Mouse (Mus musculus) cerebellum, adult 8-10 months (tissue): ENCODE measurements around the gene Mrpl28.
"Not testable (repeated sequence)": the region's sequence is repeated elsewhere in the genome, so short reads cannot be mapped to it uniquely, and the experiment has no call there.

ENCODE experiments used
- DNase-seq: peaks from one replicate; pipeline ENCODE4 v3.0.0; 2022

Mrpl28 gene

DNA sequence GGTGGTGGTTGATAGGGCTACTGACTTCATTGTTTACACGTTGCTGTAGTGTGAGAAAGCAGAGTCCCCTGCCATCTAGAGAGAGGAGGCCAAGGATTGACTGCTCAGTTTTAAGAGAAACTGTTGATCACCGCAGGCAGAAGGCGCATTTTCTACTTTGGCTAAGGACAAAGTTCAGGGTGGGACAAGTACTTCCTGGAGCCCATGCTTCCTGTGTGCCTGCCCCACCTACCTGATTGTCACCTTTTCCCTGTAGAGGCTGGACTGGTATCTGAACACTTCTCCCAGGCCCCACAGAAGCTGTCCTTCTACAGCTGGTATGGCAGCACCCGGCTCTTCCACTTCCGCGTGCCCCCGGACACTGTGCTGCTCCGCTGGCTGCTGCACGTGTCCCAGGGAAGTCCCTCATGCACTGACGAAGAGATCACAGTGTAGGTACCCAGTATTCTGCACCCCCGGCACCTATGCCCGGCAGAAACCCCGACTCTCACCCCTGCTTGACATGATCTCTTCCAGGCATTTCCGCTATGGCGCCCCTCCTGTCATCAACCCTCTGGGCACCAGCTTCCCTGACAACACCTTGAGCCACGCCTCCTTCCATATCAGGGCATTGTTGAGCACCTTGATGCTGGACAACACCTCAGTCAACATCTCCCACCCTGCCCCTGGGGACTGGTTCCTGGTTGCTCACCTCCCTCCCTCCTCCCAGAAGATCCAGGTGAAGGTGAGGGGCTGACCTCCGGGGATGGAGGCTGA lies 6.6 kb upstream of the Mrpl28 start:
- DNase-seq, result no peak

DNA sequence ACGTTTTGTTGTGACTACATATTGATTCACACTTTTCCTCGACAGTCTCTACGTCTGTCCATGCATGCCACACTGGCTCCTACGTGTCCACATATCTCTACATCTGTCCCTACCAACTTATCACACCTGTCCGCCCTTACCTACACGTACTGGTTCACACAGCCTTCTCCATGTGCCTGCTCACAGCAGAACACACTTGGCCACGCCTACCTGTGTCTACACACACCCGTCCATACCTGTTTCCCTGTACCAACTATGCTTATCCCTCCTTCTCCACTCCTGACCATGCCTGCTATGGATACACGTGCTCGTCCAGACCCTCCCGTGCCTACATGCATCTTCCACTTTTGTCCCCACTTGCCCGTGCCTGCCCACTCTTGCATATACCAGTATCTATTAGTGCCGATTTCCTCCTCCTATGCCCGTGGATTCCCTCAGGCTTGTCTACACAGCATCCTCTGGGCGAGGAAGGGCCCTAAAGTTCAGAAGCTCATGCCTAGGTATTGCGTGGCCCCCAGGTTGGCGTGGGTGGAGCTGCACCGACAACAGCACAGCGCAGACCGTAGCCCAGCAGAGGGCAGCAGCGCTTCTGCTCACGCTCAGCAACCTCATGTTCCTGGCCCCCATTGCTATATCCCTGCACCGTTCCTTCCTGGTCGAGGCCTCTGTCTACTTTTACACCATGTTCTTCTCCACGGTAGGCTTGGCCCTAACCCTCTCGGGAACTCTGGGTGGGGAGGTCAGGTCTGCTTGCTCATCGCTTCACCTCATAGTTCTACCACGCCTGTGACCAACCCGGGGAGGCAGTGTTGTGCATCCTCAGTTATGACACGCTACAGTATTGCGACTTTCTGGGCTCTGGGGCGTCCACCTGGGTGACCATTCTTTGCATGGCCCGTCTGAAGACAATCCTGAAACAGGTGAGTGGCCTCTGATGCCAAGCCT lies 3.3 kb upstream of the Mrpl28 start:
- DNase-seq, result peak; percentile 62

DNA sequence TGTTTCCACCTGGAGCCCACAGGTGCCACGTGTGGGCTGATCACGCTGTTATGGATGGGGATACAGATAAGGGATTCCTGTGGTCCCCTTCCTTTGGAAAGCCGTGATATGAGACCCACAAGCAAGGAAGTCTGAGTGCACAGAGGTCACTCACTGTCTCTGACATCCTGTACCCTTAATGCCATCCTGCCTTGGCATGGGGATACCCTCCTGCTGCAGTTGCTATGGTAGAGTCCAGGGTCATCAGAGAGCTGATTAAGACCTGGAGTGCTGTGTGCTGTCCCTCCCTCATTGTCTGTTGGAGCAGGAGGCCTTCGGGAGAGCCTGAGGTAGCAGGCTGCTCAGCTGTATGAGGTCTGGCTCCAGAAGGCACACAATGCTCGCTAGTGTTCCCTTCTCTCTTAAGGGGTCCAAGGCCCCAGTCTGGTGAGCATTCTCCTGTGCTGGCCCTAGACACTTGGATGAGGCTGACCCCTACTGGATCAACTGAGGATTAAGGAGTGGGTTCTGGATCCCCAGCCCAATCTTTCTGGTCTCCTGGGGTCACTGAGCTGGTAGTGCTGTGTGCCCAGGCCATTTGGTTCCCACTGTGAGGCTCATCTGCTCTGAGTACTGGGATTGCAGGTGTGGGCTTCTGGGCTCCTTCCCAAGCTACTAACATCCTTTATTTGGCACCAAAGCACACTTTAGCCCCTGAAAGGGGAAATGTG lies 714 bp upstream of the Mrpl28 start:
- DNase-seq, result no peak

DNA sequence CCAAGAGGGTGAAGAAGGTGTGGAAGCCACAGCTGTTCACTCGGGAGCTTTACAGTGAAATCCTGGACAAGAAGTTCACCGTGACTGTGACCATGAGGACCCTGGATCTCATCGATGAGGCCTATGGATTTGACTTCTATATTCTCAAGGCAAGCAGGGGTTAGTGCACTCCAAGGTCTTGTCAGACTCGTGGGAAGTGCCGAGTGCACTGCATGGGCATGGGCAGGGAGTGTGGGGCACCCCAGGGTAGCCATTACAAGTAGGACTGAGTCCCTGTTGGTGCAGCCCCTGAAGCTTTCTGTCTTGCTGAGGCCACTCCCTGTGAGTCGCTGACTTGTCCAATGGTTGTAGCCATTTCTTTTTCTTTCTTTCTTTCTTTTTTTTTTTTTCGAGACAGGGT lies 1.3 kb downstream of the Mrpl28 start:
- no peak for DNase-seq

DNA sequence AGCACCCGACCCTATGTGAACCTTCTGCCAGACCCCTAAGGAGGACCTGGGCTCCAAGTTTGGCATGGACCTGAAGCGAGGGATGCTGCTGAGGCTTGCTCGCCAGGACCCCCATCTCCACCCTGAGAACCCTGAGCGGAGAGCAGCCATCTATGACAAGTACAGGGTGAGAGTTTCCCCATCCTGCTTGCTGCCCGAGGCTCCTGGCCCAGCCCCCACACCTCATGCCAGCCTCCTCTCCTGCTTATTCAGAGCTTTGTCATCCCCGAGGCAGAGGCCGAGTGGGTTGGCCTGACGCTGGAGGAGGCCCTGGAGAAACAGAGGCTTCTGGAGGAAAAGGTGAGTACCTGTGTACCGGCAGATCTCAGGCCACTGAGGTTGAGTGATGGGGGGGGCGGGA lies 1.9 kb downstream of the Mrpl28 start:
- DNase-seq, result no peak

DNA sequence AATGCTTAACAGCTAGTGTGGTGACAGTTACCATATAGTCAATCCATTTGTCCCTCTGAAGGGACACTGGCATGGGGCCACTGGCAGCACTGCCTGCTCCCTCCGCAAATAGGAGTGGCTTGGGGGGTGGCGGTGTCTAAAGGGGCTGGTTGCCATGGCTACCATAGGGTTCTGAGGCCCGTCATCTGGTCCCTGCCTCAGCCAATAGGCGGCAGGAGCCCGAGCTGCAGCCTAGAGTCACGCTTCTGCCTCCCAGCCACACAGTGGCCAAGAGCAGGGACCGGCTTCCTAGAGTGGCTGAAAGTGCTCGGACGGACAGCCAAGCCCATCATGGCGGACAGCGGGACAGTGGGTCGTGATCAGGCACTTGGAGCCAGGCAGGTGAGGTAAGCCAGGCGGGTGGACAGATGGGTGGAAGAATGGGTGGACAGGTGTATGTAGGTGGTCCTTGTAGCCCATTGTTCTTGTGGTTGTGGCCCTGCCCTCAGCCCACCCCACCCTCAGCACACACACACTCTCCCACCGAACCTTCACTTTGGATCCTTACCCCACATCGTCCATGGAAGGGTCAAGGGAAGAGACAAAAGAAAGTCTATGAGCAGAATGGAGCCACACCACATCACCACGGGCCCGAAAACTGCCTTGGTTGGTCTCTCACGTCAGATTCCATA lies 7.9 kb downstream of the Mrpl28 start:
- DNase-seq, result no peak

DNA sequence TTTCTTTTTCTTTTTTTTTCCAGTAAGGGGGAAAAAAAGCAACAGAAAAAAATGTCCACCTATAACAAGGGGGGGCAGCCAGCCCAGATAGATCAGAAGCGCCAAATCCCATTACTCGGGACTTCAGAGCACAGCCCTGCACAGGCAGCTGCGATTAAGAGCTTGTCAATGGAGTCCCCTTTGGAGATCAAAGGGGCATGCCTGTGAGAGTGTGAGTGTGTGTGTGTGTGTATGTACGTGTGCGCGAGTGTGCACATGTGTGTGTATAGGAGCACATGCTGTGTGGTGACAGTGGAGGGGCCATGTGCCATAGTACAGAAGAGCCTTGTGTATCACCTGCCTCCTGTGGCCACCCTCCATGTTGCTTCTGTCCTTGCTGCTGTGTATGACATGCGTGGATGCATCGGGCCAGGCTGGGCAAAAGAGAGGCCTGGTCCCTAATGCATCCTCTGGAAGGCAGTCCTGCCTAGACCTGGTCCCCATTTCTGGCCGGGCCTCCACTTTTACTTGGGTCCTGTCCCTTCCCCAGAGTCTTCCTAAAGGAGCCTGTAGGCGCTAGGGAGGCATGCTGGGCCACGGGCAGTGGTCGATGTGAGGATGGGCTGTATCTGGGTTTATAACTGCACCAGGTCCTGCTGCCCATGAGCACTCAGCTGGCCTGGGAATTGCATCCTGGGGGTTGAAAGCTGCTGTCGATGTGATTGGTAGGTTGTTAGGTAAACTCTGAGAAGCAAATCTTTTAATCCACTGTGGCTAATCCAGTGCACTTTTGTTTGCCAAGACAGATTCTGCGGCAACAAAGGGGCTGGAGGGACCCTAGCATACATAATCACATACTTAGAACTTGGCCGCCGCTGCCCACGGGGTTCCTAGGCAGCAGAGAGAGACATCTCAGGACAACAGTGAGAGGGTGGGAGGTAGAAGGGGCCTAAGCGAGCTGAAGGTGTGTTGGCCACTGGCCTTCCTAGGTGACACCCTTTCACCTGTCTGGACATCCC lies 8.9 kb downstream of the Mrpl28 start:
- no peak for DNase-seq

DNA sequence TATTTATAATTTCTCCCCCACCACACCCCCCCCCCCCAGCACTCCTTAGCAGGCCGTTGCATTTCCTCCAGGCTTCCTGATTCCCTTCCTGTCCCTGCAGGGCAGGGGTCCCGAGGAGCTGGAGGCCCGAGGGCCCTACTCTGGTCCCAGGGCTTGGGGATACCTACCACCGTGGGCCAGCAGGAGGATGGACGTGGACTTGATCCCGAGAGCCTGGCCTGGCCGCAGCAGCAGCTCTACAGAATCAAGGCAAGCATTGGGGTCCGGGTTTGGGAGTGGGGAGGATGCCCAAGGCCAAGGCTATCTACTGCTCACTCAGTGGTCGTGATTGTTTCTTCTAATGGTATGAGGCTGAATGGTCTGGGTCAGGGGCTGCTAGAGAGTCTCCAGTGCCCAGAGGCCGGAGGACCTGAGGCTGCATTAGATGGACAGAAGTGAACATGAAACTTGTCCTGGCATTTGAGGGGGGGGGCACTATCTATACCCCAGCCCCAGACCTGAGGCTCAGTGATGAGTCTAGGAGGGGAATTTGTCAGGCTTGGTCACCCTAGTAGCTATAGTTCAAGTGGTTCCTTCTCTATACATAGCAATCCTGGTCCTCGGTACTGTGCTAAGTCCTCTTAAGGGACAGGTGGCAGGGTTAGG lies 13.9 kb downstream of the Mrpl28 start:
- DNase-seq, result no peak

DNA sequence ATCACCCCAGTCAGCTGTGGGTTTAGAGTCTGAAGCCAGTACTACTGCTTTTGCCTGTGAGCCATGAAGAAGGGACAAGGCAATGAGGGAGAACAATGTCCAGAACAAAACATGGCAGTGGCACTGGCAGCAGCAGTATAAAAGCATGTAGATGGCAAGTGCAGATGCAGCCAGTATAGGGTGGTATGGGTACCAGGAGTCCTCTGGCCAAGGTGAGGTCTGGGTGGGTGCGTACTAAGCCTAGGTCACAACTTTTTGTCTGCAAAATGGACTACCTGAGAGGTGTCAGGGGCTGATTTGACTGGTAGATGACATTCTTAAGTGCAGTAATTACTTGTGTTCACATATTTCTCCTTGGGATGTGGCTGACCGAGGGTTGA lies 14.4 kb downstream of the Mrpl28 start:
- DNase-seq, result no peak

DNA sequence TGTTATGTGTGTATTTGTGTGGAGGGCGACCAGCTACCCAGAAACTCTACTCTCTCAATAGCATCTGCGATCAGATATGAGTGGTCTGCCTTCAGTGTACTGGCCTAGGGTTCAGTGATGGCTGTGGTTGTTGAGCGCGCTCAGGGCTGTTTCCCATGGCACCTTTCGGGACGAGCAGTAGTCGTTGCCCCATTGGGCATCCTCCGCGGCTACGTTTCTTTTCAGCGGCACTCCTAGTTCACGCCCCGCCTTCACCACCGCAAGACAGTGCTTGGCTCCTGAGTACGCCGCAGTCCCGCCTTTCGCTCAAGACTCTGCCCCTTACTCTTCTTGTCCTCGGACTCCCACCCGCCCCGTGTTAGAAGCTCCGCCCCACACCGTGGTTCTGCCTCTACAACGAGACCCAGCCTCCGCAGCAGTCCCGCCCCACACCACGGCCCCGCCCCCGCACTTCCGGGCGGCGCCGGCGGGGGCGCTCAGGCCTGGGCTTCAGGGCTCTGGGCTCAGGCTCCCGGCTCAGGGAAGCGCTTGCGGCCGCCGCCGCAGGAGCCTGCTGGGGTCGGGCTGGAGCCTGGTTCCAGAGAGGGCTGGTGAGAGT lies 15.0 kb downstream of the Mrpl28 start, which contains the start of gene Axin1:
Gene Axin1, plus strand, starts transcription at position 450 of the 598 bp plus-strand sequence.
- peak; percentile 90 for DNase-seq

DNA sequence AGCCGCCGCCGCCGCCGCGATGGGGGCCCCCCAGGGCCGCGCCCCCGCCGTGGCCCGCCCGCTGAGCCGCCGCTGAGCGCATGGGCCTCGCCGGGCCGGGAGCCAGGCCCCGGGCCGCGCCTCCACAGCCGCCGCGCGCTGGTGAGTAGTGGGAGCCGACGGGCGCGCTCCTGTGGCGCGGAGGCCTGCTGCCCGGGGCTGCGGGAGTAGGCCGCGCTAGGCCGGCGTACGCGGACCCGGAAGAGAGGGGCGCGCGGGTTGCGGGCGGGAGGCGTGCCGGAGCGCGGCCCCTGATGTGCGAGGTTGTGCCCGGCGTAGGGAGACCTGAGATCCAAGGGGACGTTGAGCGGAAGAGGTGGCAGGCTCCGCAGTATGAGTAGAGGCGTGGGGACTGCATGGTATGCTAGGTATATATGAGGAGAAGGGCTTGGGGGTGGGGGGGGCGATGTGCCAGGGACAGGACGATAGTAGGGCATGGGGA lies 15.6 kb downstream of the Mrpl28 start:
- no peak for DNase-seq

DNA sequence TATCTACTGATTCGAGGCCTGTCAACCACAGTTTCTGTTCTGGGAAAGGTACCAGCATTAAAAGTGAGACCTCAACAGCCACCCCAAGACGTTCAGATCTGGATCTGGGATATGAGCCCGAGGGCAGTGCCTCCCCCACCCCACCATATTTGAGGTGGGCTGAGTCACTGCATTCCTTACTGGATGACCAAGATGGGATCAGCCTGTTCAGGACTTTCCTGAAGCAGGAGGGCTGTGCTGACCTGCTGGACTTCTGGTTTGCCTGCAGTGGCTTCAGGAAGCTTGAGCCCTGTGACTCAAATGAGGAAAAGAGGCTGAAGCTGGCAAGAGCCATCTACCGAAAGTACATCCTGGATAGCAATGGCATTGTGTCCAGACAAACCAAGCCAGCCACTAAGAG lies 19.5 kb downstream of the Mrpl28 start:
- DNase-seq, result no peak

DNA sequence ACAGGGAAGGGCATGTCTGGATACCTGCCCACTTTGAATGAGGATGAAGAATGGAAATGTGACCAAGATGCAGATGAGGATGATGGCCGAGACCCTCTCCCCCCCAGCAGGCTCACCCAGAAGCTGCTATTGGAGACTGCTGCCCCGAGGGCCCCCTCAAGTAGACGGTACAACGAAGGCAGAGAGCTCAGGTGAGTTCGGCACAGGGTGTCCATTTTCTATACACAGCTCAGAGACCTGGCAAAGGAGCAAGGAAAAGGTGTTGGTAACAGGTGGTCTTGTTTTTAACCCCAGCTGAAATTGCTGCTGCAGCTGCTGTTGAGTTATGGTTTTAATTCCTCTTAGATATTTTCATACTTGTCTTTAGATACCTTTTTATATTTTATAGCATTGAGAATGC lies 20.1 kb downstream of the Mrpl28 start:
- no peak for DNase-seq

DNA sequence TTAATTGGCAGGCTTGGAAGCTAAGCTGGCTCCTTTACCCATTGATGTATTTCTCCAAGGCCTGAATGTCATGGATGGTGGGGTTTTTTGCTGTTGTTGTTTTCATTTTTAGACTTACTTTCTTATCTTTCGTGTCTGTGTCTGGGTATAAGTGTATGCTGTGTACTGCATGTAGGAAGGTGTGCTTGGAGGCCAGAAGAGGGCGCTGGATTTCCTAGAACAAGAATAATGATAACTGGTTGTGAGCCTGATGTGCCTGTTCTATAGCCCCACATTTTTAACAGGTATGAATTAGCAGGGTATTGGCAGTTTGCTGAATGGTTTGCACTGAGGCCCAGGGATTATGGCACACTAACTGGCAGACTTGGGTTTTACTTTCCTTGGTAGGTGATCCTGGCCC lies 25.8 kb downstream of the Mrpl28 start:
- no peak for DNase-seq

DNA sequence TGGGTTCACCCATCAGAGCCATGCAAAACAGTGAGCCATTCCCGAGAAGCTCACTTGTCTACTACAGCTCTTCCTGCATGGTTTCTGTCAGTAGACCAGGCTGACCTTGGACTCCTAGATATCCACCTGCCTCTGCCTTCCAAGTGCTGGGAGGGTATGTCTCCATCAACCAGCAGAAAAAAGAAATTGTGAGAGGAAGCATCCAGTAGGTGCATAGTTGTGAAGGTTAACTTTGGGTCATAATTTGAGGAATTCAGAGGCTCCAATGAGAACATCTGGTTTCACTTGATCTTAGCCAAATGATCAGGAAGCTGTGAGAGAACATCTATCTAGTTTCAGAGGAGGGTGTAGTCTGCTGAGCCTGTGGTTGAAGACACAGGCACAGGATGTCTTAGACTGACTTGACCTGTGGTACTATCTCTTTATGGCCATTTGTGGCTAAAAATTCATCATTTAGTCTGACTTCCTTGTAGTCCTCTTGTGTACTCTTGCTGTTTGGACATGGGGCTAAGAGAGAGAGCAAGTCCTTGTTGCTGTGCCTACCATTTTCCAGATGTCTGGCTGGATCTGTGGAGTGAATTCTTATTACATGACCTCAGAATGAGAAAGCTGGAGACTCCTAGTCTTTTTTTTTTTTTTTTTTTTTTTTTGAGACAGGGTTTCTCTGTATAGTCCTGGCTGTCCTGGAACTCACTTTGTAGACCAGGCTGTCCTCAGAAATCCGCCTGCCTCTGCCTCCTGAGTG lies 28.8 kb downstream of the Mrpl28 start:
- DNase-seq, result no peak

DNA sequence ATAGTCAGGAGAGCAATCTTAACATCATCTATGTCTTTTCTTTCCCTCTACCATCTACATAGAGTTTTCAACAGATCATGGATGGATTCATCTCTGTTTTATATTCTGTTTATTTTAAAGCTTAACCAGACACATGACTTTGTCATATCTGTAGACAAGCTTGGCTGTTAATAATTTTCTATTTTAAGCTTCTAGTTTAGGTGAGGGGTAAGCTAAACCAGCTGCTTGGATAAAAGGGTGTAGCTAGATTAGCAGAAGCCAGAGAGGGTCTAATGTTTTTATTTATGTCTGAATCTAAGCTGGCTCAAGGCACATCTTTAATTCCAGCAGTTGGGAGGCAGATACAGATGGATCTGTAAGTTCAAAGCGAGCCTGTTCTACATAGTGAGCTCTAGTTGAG lies 39.4 kb downstream of the Mrpl28 start:
- DNase-seq, result no peak

DNA sequence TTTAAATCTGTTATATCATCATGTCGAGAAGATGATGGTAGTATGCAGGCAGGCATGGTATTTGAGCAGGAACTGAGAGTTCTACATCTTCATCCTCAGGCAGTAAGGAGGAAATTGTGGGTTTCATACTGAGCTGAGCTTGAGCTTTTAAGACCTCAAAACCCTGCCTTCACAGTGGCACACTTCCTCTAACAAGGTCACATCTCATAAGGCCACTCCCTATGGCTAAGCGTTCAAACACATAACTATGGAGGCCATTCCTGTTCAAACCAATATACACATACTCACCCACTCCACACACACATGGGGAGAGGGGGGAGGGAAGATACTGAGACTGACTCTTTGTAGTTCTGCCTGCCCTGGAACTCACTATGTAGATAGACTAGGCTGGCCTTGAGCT lies 44.7 kb downstream of the Mrpl28 start:
- DNase-seq, result no peak

DNA sequence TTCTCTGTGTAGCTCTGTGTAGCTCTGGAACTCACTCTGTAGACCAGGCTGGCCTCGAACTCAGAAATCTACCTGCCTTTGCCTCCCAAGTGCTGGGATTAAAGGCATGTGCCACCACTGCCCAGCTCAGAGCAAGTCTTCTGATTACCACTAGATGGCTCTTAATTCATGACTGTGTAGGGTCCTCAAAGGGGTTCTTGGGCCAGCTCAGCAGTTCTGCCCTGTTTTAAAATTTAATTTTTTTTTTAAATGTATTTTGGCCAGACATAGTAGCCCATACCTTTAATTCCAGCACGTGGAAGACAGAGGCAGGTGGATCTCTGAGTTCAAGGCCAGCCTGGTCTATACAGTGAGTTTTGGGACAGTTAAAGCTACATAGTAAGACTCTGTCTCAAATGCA lies 51.9 kb downstream of the Mrpl28 start:
- DNase-seq, result not testable (repeated sequence)
